Mouse (Mus musculus) myocyte (in vitro differentiated cells): ENCODE measurements at regions not wholly inside any gene's neighbourhood (a gene's known extent, or its start where the extent isn't known, plus 50 kb on each side); places are given as distances from the start of the nearest gene placed in this dataset.

Source experiments
- E2F4 ChIP-seq: IDR thresholded peaks from one replicate; pipeline ENCODE4 v1.6.1; 2011; ENCODE audit warnings: mild to moderate bottlenecking, control low read depth, moderate library complexity; ENCODE audit not compliant: insufficient read depth
- MYOD1 ChIP-seq, 3 experiments: IDR thresholded peaks; one replicate each; pipeline ENCODE4 v1.6.1; 2011; ENCODE audit warnings: control low read depth in 2 of 3, low read depth in 2 of 3, mild to moderate bottlenecking in 2 of 3, moderate library complexity in 1 of 3; ENCODE audit not compliant: insufficient read length in 2 of 3, control insufficient read depth in 1 of 3
- POLR2A ChIP-seq: IDR thresholded peaks from one replicate; pipeline ENCODE4 v1.6.1; 2011; ENCODE audit warnings: low read depth, mild to moderate bottlenecking, control low read depth, moderate library complexity; ENCODE audit not compliant: insufficient read length
- POLR2AphosphoS2 ChIP-seq: IDR thresholded peaks from one replicate; pipeline ENCODE4 v1.6.1; 2011; ENCODE audit warnings: low read depth, control low read depth; ENCODE audit not compliant: insufficient read length
- SRF ChIP-seq: IDR thresholded peaks from one replicate; pipeline ENCODE4 v1.6.1; 2011; ENCODE audit warnings: low read depth; ENCODE audit not compliant: control insufficient read depth, insufficient read length
- TCF12 ChIP-seq: IDR thresholded peaks from one replicate; pipeline ENCODE4 v1.6.1; 2011; ENCODE audit warnings: mild to moderate bottlenecking, control low read depth; ENCODE audit not compliant: poor library complexity, insufficient read depth, severe bottlenecking
- USF1 ChIP-seq: IDR thresholded peaks from one replicate; pipeline ENCODE4 v1.6.1; 2011; ENCODE audit warnings: low read depth, mild to moderate bottlenecking, control low read depth, moderate library complexity

DNA sequence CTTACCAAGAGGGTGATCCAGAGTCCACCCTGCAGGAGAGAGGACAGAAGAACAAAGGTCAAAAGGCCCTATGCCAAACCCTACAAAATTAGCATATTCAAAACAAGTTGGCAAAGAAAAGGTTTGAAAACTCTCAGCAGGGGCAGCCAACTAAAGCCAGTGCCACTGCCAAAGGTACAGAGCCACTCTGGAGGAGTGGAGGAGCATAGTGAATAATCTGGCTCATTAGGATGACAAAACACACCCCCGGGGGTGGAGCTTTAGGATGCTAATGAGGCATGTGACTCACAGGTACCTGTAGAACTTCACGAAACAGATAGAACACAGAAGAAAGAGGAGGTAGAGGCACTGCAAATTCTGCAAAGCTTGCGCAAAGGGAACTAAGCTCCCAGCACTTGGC, 110.7 kb upstream of the Lnx1 start:
- TF ChIP-seq POLR2AphosphoS2 (no peak), E2F4 (no peak), POLR2A (no peak), SRF (no peak), USF1 (no peak), TCF12 (no peak), MYOD1 (IDR thresholded peaks at IDR 0.05; ENCODE audit: control insufficient read depth in 1 of 3, insufficient read length in 2 of 3, low read depth in 2 of 3) (no peak)
